ENCODE assay signal across 7 mouse cellular contexts in the genomic region with DNA sequence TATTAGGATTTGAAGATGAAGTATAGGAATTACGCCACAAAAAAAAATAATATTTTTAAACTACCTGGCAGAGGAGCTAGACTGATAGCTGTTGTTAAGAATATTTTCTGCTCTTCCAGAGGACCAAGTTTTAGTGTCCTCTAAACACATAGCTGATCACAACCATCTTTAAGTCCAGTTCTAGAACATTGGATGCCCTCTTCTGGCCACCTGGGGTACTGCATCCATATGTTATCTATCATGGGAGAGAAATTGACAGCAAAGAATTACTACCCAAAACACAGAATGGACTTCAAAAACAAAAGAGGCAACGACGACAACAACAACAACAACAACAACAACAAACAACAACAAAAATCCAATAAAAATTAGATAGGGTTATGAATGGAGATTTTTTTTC.
A peak's percentile ranks its signal among the peaks of the same experiment; 100 is the strongest.
DNase-seq lines count a peak whose midpoint lies in the region.

No protein-coding gene starts in this region.

- intact Hi-C loops in left cerebral cortex, postnatal 4 days (cut with DNase I): no loop called here

- peak; percentile 27 for DNase-seq in ovary, postnatal 14 days (ENCODE audit: low spot score)
- no peak for DNase-seq in ovary, postnatal 36 days (ENCODE audit: low spot score)
- DNase-seq in T-cell, adult 2 months (ENCODE audit: low spot score): peak; percentile 12
- DNase-seq in cerebellum, postnatal 14 days: peak; percentile 73 to 82
- peak; percentile 10 for DNase-seq in hindlimb bud, embryonic 11.5 days (ENCODE audit: extremely low spot score, low read depth, low spot score)
- peak; percentile 45 for DNase-seq in left cerebral cortex, postnatal 4 days
- peak; percentile 25 for DNase-seq in right cerebral cortex, postnatal 4 days
